Mouse (Mus musculus) testis, adult 2 months (tissue): ENCODE data around the gene Mrpl41. TPM values are rescaled to one million over a fixed set of nuclear protein-coding genes. Genes with fewer than 3 reads are reported as not detected.
"Not testable (repeated sequence)": the region's sequence is repeated elsewhere in the genome, so short reads cannot be mapped to it uniquely, and the experiment has no call there.

ENCODE experiments used
- H3K27ac ChIP-seq: fragments of 200-500 bp; 2 replicates; pipeline ENCODE4 v1.5.1; 2012; ENCODE audit warnings: low read depth, low read length; ENCODE audit not compliant: control insufficient read depth, insufficient read depth
- H3K27me3 ChIP-seq: fragments of 200-500 bp; 2 replicates; pipeline ENCODE4 v1.6.1; 2012; ENCODE audit warnings: mild to moderate bottlenecking, low read length, moderate library complexity; ENCODE audit not compliant: control insufficient read depth, insufficient read depth
- H3K36me3 ChIP-seq: fragments of 200-500 bp; 2 replicates; pipeline ENCODE4 v1.6.1; 2012; ENCODE audit warnings: mild to moderate bottlenecking, low read length; ENCODE audit not compliant: control insufficient read depth, insufficient read depth
- H3K4me1 ChIP-seq: fragments of 200-500 bp; 2 replicates; pipeline ENCODE4 v1.6.1; 2012; ENCODE audit warnings: low read length; ENCODE audit not compliant: control insufficient read depth, insufficient read depth
- H3K4me3 ChIP-seq: fragments of 200-500 bp; 2 replicates; pipeline ENCODE4 v1.5.1; 2012; ENCODE audit warnings: low read depth, mild to moderate bottlenecking, low read length, moderate library complexity, mixed read lengths; ENCODE audit not compliant: control insufficient read depth
- CTCF ChIP-seq: fragments of 200-500 bp; IDR thresholded peaks from 2 replicates; pipeline ENCODE4 v1.5.1; 2012; ENCODE audit warnings: low read depth, mild to moderate bottlenecking, inconsistent platforms, low read length, moderate library complexity; ENCODE audit not compliant: control insufficient read depth, insufficient read depth, insufficient replicate concordance
- POLR2A ChIP-seq: fragments of 200-500 bp; IDR thresholded peaks from 2 replicates; pipeline ENCODE4 v1.6.1; 2012; ENCODE audit warnings: low read depth, mild to moderate bottlenecking, inconsistent platforms, low read length, moderate library complexity; ENCODE audit not compliant: control insufficient read depth
- polyA plus RNA-seq: library from polyadenylated mRNA; depleted of rRNA; stranded (reverse); fragments of >200 nt; gene quantifications from 2 replicates; pipeline ENCODE4 v1.2.3, GENCODE M21; 2012

Gene Mrpl41
- polyA plus RNA-seq, 1 experiment: 45.1 TPM

GRCm38 (mm10) chr2:24962304-24963000 is 12.4 kb downstream of the Mrpl41 start, which contains the start of gene Dph7:
Dph7 (plus strand) TSS chr2:24962400.
- H3K4me1 ChIP-seq: no peaks in the 10 kb centered on the region; the same call in 1 of the 2 replicates
- H3K27ac ChIP-seq: peak within 1 kb of the TSS; percentile 25; the same call in 1 of the 2 replicates
- H3K27me3 ChIP-seq: no peaks in the 10 kb centered on the region
- peak within 1 kb of the TSS; percentile 74 for H3K4me3 ChIP-seq
- H3K36me3 ChIP-seq: peaks cover 6% of the 10 kb centered on the region
- TF ChIP-seq CTCF: peak; percentile 87
- peak; percentile 74; the same call in 1 of the 2 replicates for TF ChIP-seq POLR2A

DNA sequence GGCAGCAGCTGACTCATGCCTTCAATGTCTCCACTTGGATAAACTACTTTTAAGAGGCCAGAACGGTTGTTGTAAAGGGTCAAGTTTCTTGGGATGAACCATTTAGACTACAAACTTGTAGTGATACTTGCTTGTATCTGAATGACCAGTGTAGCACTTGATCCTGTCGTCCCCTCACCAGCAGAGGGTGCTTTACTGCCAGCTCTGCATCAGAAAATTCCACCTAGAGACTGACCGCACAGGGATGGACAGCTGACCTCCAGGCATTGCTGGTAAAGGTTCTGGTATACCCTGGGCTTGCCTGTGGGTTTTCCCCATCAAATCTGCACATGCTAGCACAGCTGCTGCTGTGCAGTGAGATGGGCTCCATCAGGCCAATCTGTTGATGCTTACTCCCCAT is 14.0 kb downstream of the Mrpl41 start:
- Histone ChIP-seq H3K4me1 (no peaks in the 10 kb centered on the region; the same call in 1 of the 2 replicates), H3K4me3 (no peak overlapping the region), H3K36me3 (peaks cover 4% of the 10 kb centered on the region; the same call in 1 of the 2 replicates), H3K27ac (no peak overlapping the region), H3K27me3 (no peaks in the 10 kb centered on the region)
- TF ChIP-seq POLR2A (no peak), CTCF (peak; percentile 31; the same call in 1 of the 2 replicates)

GRCm38 (mm10) chr2:24952537-24953055 is 22.3 kb downstream of the Mrpl41 start:
- TF ChIP-seq CTCF: no peak
- TF ChIP-seq POLR2A: no peak
- Histone ChIP-seq H3K4me1 (peaks cover 3% of the 10 kb centered on the region), H3K27me3 (no peaks in the 10 kb centered on the region), H3K4me3 (no peak overlapping the region), H3K27ac (no peak overlapping the region), H3K36me3 (peaks cover 2% of the 10 kb centered on the region)

DNA sequence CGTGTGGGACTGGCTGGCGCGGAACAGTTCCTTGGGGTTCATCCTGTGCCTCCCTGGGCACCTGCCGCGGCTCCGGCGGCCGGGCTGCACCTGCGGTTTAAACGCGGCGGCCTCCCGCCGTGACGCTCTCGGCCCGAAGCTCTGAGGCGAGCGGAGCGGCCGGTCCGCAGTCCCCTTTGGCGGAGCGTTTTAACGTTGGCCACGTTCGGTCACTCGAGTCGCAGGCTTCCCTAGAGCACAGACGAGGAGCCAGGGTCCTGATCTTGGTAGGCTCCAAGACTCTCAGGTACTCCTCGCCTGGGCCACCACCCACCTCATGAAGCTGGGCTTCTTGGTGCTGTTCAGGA is 24.7 kb downstream of the Mrpl41 start:
- peak overlapping the region; percentile 95 for H3K4me3 ChIP-seq
- TF ChIP-seq POLR2A (peak; percentile 57), CTCF (no peak)

GRCm38 (mm10) chr2:24949421-24950188 is 25.3 kb downstream of the Mrpl41 start, which contains the start of gene Zmynd19:
Zmynd19 (plus strand) TSS chr2:24949792.
- TF ChIP-seq POLR2A: peak; percentile 69
- TF ChIP-seq CTCF: no peak
- peak within 1 kb of the TSS; percentile 94 for H3K27ac ChIP-seq
- peaks cover 2% of the 10 kb centered on the region for H3K36me3 ChIP-seq
- H3K4me1 ChIP-seq: peaks cover 3% of the 10 kb centered on the region
- no peaks in the 10 kb centered on the region for H3K27me3 ChIP-seq
- H3K4me3 ChIP-seq: peak within 1 kb of the TSS; percentile 95

More for the DNA sequence above, 24.7 kb downstream of the Mrpl41 start:
- no peaks in the 10 kb centered on the region for H3K27me3 ChIP-seq
- H3K36me3 ChIP-seq: peaks cover 2% of the 10 kb centered on the region
- peaks cover 3% of the 10 kb centered on the region for H3K4me1 ChIP-seq
- peak overlapping the region; percentile 94 for H3K27ac ChIP-seq

- not testable (repeated sequence) for H3K4me1 ChIP-seq, H3K36me3 ChIP-seq, H3K4me3 ChIP-seq, H3K27me3 ChIP-seq, H3K27ac ChIP-seq
Observed at GRCm38 (mm10) chr2:24944304-24944703, 30.6 kb downstream of the Mrpl41 start.

GRCm38 (mm10) chr2:24942092-24942491 is 32.8 kb downstream of the Mrpl41 start:
- Histone ChIP-seq H3K27ac (no peak overlapping the region), H3K4me1 (no peaks in the 10 kb centered on the region), H3K36me3 (no peaks in the 10 kb centered on the region), H3K4me3 (no peak overlapping the region), H3K27me3 (no peaks in the 10 kb centered on the region)
- TF ChIP-seq CTCF (no peak), POLR2A (no peak)
